Mouse (Mus musculus) liver, adult (tissue): ENCODE data around the gene Lrfn2.
A peak's percentile ranks its signal among the peaks of the same experiment; 100 is the strongest.

Experiments used
- GATA4 ChIP-seq: IDR thresholded peaks from 2 replicates; pipeline ENCODE4 v1.6.1; 2014; ENCODE audit warnings: mild to moderate bottlenecking, low read length; ENCODE audit not compliant: insufficient replicate concordance

Lrfn2 gene

DNA sequence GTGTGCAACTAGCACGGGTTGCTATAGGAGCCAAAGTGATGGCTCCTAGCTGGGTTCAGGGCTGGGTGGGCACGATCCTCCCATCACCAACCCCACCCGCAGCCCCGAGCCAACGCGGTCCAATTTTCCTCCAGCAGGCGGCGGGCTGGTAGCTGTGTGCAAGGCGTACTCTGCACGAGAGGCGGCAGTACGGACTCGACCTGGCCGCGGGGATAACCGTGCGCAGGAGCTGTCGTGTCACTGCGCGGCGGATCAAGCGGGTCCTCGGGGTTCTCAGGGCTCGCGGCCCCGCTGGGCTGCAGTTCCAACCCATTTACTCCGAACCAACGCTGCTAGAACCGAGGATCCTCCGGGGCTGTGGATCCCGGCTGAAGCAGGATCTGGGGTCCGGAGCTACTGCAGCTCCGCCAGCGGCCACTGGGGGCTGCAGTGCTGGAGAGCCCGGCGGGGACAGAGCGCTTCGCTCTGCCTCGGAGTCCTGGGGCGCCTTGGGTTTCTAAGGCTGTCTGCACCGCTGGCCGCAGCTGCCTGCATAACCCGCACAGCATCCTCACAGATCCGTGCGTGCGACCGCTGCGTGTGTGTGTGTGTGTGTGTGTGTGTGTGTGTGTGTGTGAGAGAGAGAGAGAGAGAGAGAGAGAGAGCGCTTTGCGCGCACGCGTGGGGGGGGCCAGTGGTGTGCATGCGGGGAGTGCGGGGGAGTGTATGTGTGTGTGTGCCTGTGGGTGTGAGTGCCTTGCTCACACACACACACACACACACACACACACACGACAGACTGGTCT is at the start of gene Lrfn2:
Lrfn2 (plus strand) TSS at position 759 of the 785 bp plus-strand sequence.
- no peak for TF ChIP-seq GATA4

DNA sequence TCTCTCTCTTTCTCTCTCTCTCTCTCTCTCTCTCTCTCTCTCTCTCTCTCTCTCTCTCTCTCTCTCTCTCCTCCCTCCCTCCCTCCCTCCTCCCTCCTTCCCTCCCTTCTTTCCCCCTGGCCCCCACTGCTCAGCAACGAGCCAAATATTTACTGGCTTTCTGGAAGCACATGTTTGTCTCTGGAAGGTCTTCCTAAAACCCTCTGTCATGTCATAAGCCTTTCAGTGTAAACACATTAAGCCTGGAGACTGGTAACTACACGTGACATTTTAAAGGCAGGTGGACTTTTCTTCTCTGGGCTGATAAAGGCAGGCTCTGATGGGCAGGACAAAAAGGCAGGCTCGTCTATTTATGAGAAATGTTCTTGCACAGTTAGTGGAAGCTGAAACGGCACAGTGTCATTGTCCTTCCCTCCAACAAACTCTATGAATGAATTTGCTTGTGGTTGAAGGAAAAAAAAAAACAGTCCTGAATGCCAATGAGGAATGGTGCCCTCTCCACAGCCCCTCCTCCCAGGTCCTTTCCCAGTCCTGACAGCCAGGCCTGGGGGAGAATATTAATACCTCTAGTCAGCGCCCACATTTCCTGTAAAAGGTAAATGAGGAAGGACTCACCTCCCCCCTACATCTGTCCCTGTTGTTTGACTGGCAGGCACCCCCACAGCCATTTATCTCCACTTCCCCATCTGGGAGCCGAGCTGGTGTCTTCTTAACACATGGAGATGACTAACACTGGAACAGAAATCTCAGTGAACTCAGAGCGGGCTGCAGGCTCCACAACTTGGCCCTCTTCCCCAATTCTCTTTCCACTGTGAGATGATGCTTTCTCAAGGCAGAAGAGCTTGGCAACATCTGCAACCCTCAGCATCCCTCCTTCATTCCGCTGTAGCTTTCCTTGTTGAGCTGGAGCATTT is 44.5 kb upstream of the Lrfn2 start:
- TF ChIP-seq GATA4 = no peak

DNA sequence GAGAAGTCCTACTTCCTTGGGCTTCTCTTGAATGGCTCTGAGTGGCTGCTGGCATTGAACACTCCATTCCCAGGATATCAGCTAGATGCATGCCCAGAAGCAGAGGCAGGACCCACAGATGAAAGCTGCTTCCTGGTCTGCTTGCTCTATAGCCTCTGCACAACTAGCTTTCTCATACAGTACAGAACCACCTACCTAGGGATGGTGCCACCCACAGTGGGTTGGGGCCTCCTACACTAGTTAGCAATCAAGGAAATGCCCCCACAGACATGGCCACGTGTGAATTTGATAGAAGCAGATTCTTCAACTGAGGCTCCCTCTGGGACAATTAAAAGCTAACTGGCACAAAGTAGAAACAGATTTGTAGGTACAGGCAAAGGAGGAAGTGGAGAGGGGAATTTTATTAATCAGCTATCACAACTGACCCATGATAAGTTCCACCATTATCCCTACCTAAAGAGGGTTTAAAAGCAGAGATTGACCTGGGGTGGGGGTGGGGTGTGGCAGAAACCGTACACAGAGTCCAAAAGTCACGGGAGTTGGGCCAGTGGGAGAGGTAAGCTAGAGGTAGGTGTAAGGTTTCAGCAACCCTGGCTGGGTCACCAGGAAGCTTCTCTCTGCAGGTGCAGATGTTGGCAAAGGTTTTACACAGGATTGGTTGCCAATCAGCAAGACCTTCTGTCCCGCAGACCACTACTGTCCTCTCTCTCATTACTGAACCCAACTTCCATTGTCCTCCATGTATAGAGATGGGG is 26.7 kb upstream of the Lrfn2 start:
- no peak for TF ChIP-seq GATA4

DNA sequence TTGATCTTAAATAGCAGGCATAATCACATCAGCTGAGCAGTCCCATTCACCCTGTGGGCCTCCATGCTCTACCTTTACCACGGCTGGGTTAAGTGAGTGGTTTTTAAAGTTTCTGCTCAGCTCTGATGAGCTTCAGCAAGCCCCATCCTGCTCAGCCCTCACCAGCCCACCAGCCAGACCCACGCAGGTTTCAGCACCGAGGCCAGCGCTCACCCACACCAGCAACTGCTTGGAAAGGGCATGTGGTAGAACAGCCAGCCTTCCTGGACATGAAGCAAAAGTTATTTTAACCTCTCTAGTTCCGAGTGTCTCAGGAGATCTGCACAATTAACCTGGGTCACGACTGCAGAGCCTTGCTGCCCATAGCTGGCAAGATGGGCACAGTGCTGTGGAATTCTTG is 18.7 kb upstream of the Lrfn2 start:
- no peak for TF ChIP-seq GATA4

DNA sequence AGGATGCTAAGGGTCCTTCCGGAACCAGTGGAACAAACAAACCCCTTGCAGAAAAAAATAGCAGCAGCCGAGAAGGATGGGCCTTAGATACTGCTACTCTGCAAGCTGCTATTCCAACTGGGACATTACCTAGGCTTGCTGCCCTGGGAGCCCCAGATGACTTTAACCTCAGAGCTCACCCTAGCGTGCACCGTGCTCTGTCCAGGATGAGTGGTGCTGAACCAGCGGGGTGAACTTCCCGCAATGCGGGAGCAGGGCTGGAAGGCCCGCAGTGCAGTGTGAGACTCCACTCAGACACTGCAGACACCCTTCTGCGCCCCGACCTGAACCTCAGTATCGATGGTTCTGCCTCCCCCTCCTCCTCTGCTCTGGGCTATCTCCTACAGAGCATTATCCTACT is 14.8 kb upstream of the Lrfn2 start:
- TF ChIP-seq GATA4 = no peak

DNA sequence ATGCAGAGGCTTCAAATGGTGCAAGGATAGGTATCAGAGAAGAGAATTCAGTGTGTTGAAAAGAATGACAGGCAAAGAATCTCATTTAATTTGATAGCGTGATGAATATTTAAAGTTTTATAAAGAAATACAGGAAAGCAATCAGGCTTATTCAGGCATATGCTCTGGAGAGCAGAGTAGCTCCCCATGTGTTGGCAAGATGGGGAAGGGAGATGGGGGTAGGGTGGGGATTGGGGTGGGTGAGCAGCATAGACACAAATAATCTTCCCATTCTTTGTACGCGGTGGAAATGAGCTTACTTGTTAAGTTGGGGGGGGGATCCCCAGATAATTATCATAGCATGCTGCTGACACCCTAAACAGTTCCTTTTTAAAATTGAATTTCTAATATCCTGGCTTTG is 13.7 kb upstream of the Lrfn2 start:
- TF ChIP-seq GATA4 = no peak

DNA sequence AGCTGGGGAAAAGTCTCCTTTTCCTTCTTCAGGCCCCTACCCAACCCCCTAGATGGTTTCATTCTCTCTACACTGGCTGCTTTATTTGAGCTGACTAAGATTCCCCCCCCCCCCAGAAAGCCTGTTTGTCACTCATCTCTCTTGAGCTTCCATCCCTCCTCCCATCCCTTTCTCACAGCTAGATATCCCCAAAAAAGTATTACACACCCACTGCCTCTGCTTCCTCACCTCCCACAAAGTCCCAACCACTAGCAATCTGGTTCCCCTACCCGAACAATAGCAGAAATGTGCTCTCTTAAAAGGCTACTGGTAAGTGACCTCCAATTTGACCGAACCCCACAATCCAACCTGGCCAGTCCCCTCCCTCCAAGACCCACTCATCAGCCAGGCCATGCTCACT is 9.3 kb upstream of the Lrfn2 start:
- TF ChIP-seq GATA4 = no peak

DNA sequence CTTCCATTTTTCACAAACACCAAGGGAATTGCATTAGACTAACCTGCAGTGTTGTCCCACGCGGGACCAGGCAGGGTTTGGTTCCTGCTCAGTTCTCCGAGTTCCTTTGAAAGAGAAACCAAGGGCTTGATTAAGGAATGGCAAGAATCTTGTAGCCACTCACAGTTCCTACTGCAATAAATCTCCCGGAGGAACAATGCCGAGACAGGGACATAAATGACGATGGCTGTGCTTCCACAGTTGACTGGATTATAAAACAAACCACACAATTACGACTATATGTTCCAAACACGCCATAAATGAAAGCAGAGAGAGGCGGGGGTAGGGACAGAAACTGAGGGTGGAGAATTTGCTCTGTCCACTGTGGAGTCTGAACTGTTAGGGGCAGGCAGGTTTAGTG is 6.8 kb upstream of the Lrfn2 start:
- TF ChIP-seq GATA4 = no peak

DNA sequence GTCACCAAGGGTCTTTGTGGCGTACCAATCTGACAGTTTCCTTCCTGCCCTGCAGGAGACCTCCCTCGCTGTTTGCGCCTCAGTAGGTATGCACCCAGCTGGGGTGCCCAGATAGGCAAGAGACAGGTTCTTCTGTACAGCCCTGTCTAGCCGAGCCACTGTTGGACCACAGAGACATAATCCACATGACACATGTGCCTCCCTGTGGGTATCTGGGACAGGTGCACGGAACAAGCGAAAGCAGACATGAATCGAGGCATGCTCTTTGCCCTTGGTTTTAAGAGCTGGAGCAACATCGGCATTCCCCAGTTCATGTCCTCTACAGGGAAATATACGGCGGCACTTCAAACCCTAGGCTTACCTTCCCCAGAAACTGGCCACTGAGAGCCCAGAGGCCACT is 1.2 kb upstream of the Lrfn2 start:
- TF ChIP-seq GATA4 = no peak

DNA sequence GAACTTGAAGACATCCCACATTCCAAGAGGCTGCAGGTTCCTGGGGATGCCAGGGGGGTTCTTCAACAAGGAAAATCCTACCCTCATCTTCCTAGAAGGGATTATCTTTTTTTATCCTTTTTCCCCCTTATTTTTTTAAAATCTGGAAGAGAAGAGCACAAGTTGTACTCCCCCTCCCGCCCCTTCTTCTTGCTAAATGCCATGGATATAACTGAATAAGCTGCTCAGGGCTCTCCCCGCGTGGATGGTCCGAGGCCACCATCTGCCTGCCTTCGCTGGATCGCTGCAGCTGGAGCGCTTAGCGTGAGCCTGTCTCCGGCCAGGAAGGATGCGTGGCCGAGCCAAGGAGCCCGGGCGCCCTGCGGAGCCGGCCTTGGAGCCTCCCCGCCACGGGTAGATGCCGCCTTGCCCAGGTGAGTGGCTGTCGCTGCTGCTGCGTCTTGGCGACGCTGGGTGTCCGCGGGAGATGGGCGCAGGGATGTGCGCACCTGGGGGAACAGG is 277 bp downstream of the Lrfn2 start:
- no peak for TF ChIP-seq GATA4

DNA sequence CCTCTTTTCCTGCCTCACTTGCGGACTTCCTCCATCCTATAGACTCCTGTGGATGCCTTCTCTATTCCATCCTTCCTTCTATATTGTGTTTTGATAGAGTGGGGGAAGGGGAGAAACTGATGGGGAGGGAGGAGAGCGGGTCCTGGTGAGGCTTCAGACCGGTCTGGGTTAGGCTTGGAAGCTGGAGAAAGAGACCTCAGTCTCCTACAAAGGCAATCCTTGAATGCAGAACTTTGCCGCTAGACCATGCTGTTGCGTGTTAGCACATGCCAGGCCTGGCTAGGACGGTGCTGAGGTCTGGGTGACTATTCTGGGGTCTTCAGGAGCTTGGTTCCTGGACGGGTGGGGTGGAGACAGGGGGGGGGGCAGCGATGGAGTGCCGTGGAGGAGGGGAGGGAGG is 737 bp downstream of the Lrfn2 start:
- no peak for TF ChIP-seq GATA4

DNA sequence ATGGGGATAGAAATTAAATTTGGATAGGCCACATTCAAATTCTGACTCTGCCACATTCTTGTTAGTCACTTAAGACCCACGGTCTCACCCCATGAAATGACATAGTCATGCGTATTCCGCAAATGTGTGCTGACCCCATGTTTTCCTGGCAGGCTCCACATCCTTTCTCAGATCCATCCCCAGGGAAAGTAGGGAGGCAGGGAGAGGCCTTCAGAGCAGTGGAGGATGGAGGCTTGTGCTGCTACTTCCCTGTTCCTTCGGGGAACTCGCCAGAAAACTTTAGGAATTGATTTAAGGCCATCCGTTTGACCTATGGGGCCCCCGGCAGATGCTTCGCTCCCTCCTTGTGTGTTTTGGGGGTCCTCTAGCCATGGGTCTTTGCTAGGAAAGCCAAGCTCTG is 3.0 kb downstream of the Lrfn2 start:
- no peak for TF ChIP-seq GATA4

DNA sequence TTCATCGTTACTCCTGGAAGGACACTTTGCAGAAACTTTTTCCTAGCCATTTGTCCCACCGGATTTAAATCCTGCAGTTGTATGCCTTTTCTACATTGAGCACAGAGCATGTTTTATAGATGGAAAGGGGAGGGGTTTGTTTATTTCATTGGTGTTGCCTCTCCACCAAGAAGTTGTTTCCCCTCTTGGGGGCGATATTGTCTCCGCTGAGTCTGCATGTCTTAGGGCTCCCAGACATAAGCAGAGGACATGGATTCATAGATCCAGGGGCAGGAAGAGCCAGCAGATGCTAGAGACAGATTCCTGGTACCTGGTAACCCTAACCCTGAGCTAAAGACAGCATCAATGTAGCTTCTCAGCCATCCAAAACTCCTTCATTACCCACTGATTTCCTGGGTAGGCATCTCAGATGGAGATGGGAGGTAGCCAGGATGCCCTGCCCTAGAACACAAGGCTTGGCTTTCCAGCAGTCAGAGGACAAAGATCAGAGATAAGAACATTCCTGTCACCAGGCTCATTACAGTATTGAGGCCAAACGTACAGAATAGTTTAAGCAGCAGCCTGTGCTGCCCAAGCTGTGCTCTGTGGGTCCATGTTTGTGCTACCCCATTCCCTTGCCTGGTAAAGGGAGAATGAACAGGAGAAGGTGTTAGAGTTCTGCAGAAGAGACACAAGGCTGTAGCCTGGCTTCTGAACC is 4.4 kb downstream of the Lrfn2 start:
- TF ChIP-seq GATA4 = peak; percentile 66

DNA sequence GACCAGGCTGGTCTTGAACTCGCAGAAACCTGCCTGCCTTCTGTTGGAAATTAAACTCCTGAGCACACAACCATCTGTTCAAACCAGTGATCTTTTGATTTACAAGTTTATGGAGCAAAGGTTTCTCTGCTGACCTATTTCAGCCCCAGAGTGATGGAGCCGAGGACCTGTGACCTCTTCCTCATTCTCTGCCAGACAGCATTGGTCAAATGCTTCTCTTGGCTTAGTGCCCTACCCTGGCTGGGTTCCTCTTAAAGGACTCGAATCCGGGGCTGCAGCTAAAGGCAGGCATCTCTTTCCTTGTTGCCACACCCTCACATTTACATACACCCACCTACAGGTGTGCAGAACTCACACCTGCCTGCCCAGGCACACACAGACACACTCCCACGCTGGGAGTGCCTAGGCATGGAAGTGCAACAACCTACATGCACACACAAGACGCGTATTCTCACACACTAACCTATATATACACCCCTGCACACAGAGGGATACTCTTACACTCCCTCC is 6.6 kb downstream of the Lrfn2 start:
- TF ChIP-seq GATA4 = no peak
